Mouse (Mus musculus): Measurements from ENCODE around the gene Dhps. TPM values are rescaled to one million over a fixed set of nuclear protein-coding genes. Genes with fewer than 3 reads are reported as not detected.

The Dhps gene
- 28.7 and 40.6 TPM in 2 replicates for total RNA-seq (2021)
- long read RNA-seq, experiment 1, transcript Dhps-201 (9 exons, 1,333 nt), result major isoform, 18 of 27 reads
- long read RNA-seq, experiment 1, partial matches to known transcripts, result 0 of 27 reads
- long read RNA-seq, experiment 1, other reads (novel, unspliced or antisense), result 8 of 27 reads
- long read RNA-seq, experiment 2, transcript Dhps-201 (9 exons, 1,333 nt), result major isoform, 15 of 20 reads
- long read RNA-seq, experiment 2, partial matches to known transcripts, result 2 of 20 reads
- long read RNA-seq, experiment 2, other reads (novel, unspliced or antisense), result 2 of 20 reads

GRCm38 (mm10) chr8:85071514-85072281 lies at the start of gene Dhps:
Gene Dhps, plus strand, starts transcription at chr8:85071757.
- peak; percentile 94 for DNase-seq

- DNase-seq, result no peak
Observed at GRCm38 (mm10) chr8:85023846-85024245, 47.7 kb upstream of the Dhps start.

GRCm38 (mm10) chr8:85025098-85025932 lies 46.2 kb upstream of the Dhps start, which contains the start of gene Asna1:
Gene Asna1, minus strand, starts transcription at chr8:85025281.
- peak; percentile 90 for DNase-seq

GRCm38 (mm10) chr8:85026670-85027515 lies 44.7 kb upstream of the Dhps start, which contains the start of gene Trir:
Gene Trir, plus strand, starts transcription at chr8:85026823.
- peak; percentile 98 for DNase-seq

- no peak for DNase-seq
Observed at GRCm38 (mm10) chr8:85027516-85027855, 44.1 kb upstream of the Dhps start.

- no peak for DNase-seq
Observed at GRCm38 (mm10) chr8:85027922-85028321, 43.6 kb upstream of the Dhps start.

GRCm38 (mm10) chr8:85029271-85029670 lies 42.3 kb upstream of the Dhps start:
- DNase-seq, result no peak

GRCm38 (mm10) chr8:85032622-85033311 lies 38.8 kb upstream of the Dhps start:
- DNase-seq, result peak; percentile 42

- DNase-seq, result no peak
Observed at GRCm38 (mm10) chr8:85033867-85034266, 37.7 kb upstream of the Dhps start.

GRCm38 (mm10) chr8:85034764-85035163 lies 36.8 kb upstream of the Dhps start:
- peak; percentile 90 for DNase-seq

- DNase-seq, result no peak
Observed at GRCm38 (mm10) chr8:85035165-85035727, 36.3 kb upstream of the Dhps start.

GRCm38 (mm10) chr8:85035728-85036310 lies 35.7 kb upstream of the Dhps start:
- DNase-seq, result peak; percentile 45

- no peak for DNase-seq
Observed at GRCm38 (mm10) chr8:85036381-85036717, 35.2 kb upstream of the Dhps start.

GRCm38 (mm10) chr8:85036718-85037365 lies 34.7 kb upstream of the Dhps start, which contains the start of gene Tnpo2:
Gene Tnpo2, plus strand, starts transcription at chr8:85036915.
- DNase-seq, result peak; percentile 95

GRCm38 (mm10) chr8:85037366-85037680 lies 34.2 kb upstream of the Dhps start:
- no peak for DNase-seq

- peak; percentile 62 for DNase-seq
Observed at GRCm38 (mm10) chr8:85037681-85038531, 33.7 kb upstream of the Dhps start.

- DNase-seq, result no peak
Observed at GRCm38 (mm10) chr8:85043619-85044018, 27.9 kb upstream of the Dhps start.

- peak; percentile 47 for DNase-seq
Observed at GRCm38 (mm10) chr8:85057367-85057766, 14.2 kb upstream of the Dhps start.

Measured in adrenal gland, postnatal 14 days (tissue).